Mouse (Mus musculus) layer of hippocampus, adult 18-20 months (tissue): ENCODE measurements at regions not wholly inside any gene's neighbourhood (a gene's known extent, or its start where the extent isn't known, plus 50 kb on each side); places are given as distances from the start of the nearest gene placed in this dataset.
A peak's percentile ranks its signal among the peaks of the same experiment; 100 is the strongest.
"Not testable (repeated sequence)": the region's sequence is repeated elsewhere in the genome, so short reads cannot be mapped to it uniquely, and the experiment has no call there.

Experiments used
- DNase-seq, 2 experiments: peaks; one replicate each; pipeline ENCODE4 v3.0.0; 2022; ENCODE audit warnings: low spot score in 2 of 2

DNA sequence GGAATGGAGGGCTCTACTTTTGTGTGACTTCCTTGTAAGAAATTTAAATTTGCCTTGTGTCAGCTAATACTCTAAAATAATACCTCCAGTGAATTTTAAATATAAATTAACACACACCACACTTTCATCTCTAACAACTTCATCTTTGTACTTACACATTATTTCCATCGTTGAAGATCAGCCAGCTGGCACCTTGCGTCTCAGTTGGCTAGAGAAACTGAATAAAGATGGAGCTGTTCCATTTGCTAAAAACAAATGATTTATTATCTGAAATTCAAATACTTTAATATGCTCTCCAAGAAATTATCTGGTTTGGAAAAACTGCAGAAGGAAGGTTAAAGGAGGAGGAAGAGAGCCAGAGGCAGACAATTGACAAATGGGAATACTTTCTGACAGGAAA is 122.0 kb upstream of the Gm11096 start:
- peak; percentile 6 to 21 for DNase-seq

DNA sequence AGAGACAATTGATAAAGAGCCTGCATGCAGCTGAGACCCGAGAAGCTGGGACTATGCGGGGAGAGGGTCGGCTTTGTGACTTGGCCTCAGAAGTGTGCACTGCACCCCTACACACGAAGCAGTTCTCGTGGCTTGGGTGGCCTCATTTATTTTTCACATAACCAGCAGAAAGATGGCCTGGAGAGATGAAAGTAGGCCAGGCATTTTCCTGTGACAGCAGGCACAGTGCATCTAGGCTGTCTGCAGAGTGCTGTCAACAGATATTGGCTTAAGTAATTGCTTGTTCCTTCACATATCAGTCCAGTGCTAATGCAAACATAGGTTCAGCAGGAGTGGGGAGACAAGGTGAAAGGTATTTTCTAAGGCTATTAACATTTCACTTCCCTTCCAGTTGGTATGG is 124.9 kb upstream of the Gm11096 start:
- DNase-seq: no peak

DNA sequence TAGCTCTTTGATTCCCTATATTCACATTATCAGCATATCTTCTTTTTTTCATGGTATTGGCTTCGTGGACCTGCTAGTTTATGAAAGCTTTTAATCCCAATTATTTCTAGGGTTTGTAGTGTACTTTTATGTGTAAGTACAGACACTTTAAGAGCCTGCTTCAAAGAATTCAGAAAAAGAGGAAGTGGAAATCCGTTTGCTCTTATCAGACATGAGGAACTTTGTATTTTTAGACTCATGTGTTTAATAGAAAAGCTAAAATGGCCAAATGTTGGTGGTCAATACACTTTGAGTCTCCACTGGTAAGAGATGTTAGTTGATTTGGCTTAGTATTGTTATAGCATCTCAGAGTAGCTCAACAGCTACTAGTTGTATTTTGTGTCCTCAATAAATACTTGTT is 135.7 kb upstream of the Gm11096 start:
- DNase-seq: no peak

DNA sequence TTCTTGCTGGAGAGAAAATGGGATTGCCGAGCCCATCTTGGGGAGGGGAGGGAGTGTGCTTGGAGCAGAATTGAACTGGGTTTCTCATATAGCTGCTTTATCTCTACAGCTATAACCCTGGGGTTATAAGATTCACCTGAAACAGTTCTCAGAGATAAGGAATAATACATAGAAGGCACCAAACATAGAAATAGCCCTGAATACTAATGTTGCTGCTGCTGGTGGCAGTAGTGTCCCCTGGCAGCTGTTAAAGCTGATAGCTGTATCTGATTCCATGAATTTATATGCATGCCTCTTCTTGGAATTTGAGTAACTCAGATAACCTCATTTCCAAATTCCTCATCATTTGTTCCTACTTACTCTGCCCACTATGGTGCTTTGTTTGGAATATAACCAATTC is 137.0 kb upstream of the Gm11096 start:
- DNase-seq: no peak

DNA sequence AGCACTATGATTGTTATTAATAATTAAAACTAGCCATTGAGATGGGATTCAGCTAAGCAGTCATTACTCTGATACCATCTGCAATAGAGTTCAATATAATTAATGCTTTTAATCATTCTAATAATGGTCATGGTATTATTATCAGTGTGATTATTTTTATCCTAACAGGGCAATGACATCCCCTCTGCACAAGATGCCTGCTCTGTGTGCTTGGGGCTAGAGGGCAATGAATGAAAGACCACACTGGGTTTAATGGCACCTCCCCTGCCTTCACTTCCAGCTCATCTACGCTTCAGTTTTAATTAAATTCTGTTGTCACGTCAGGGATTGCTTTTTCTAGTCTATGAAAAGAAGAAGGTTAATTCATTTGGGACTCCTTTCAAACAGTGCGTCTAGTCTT is 139.1 kb upstream of the Gm11096 start:
- no peak for DNase-seq

DNA sequence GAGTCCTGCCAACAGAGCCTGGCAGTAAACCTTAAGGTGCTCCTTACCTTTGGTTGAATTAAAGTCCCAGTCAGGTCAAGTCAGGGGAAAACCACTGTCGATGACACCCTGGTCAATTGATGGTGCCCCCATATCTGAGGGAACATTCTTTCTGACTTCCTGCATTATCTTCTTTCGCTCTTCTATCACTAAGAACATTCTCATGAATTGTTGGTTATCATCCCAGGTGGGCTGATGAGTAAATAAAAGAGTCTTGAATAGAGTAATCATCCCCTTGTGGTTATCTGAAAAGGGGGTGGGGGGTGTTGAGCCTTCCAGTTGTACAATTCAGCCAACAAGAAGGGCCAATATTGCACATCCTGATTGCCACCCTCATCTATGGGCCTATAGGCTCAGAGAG is 149.7 kb upstream of the Gm11096 start:
- DNase-seq: no peak

DNA sequence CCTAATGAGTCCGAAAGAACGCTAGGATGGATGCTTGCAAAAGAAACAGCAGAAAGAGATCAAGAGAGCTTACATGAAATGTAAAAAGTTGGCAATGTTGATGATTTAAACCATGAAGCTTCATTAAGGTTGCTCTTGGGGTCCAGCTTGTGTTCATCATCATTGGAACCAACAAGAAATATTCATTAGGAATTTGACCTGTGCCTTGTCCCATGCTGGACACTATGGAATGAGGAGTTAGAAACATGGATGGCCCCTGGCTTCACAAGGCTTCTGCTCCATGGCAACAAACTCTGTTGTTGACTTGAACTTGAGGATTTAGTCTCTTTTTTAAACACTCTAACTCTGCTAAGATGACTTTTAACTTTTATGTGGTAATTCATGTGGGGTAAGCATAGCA is 159.0 kb upstream of the Gm11096 start:
- DNase-seq: no peak

DNA sequence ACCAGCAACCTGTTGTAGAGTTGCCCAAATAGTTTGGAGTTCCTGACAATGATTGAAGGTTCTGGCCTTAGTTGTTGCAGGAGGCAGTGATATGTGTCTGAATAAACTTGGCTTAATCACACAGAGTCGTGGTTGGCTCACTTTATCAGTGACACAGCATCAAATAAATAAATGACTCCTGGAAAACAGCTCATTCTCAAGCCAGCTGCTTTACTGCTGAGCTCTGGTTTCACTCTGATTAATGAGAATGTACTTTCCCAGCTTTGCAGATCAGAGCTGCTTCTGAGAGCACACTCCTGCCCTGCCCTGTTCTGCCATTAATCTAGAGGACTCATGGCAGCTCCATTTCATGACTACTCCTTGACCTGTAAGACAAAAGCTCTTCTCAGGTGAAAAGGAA is 171.3 kb upstream of the Gm11096 start:
- DNase-seq: no peak

DNA sequence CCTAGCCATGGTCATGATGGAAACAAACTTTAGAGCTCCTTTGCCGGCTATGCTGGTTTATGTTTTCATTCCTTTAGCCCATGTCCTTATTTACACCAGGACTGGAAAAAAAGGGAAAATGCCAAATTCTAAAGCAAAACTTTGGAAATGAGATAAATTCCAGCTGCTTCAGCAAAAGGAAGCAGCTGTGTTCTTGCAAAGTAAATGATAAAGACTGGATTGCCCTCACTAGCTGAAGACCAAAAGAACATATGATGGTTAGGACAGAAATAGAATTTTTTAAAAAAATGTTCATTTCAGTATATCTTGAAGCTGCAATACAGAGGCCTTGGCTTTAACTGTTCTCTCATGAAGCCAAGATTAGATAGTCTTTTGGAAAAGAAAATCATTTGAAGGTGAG is 179.6 kb upstream of the Gm11096 start:
- no peak for DNase-seq

DNA sequence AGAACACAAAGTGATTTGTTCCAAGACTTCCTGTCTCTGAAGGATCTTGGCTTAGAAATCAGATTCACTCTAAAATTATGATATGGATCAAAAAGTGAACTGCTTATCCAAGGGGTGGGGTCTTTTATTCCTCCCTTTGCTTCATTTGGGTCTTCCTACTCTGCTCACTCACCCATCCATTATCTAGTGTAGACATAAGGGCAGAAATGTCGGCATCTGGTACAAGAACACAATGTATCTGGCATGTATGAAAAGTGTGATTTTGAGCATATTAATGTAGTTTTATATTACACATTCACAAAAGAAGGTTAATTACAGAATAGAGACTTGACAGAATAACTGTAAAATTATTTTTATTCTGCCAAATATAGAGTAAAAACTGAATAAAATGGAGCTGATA is 181.5 kb upstream of the Gm11096 start:
- peak in 1 of 2 experiments; percentile 67 for DNase-seq

DNA sequence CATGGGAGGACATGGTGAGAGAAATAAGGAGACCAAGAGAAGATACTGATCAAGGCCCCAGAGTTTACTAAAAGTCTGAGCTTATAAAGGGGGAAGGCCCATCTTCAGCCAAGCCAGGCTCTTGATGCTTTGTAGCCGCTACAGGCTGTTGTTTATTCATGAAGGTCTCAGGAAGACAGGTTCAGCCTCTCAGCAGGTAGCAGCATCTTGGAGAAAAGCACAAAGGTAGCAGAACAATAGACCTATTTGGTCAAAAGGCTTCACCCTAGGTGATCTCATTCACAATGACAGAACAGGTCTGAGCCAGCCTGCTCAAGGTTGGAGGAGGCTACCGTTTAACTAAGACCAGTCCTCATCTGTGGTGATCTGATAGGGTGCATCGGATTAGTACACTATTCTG is 185.5 kb upstream of the Gm11096 start:
- no peak for DNase-seq

DNA sequence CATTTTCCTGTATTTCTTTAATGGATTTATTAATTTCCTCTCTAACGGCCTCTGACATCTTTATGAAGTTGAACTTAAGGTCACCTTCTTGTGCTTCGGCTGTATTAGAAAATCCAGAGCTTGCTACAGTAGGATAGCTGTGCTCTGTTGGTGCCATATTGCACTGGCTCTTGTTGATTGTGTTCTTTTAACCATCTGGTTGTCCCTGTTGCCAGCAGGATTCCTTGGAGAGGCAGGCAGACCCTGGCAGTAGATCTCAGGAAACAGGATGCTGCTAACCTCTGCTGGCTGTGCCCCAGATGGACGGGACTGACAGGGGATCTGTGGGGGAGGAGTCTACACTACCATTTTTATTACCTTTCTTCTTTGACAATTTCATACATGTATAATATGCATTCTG is 185.9 kb upstream of the Thumpd2 start:
- DNase-seq: peak; percentile 30 to 60

DNA sequence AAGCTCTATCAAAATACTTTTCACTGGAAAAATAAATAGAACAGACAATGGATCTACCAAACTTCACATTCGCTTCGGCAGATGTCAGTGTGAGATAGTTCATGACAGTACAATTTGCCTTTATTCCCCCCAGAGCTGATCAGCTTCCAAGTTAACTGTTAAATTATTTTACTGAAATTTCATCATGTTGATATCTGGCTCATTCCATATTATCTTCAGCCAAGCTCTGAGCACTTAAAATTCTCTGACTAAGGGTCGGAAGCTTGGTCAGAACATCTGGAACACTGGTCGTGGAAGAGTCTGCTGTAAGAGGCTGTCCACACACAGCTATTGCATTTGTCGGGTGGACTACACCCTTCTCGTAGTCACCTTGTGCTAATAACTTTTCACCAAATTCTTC is 181.3 kb upstream of the Thumpd2 start:
- no peak for DNase-seq

DNA sequence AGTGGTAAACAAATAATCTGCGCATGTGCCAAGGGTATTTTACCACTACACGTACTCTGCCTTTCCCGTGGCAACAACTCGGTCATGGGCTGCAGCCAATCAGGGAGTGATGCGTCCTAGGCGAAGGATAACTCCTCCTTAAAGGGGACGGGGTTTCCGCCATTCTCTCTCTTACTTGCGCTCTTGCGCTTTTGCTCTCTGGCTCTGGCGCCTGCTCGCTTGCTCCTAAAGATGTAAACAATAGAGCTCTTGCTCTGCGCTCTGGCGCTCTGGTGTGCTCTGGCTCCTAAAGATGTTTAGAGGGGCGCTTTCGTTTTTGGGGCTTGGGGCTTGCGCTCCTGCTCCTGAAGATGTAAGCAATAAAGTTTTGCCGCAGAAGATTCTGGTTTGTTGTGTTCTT is 166.9 kb upstream of the Thumpd2 start:
- DNase-seq: not testable (repeated sequence)

DNA sequence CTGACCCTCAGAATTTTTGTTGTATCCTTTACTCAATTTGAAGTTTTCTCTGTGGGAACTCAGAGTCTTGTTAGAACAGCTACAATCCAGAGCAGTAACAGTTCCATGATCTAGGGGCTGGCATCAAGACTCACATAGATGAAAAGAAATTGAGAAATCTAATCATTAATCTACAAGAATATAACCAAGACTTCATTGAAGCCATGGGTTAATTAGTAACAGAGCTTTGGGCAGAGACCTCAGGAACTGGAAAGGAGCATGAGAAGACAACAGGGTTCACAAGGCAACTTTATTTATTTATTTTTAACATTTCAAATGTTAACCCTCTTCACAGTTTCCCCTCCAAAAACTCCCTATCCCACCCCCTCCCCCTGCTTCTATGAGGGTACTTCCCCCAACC is 160.4 kb upstream of the Thumpd2 start:
- no peak for DNase-seq

DNA sequence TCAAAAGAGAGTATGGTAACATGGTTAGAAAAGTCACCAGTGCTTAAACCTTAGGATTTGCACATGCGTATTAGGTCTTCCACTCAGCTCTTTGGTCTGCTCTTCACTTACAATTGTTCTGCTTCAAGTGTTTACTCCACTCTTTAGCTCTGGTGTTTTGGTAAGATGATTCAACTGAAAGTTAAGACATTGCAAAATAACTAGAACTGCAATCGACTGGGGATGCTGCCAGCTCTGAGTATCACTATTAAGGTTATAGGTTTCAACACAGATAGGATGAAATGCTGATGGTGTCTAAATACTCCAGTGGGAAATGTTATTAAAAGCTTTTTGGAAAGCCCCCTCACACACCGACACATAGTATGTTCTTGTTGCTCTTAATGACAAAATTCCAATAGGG is 156.6 kb upstream of the Thumpd2 start:
- no peak for DNase-seq

DNA sequence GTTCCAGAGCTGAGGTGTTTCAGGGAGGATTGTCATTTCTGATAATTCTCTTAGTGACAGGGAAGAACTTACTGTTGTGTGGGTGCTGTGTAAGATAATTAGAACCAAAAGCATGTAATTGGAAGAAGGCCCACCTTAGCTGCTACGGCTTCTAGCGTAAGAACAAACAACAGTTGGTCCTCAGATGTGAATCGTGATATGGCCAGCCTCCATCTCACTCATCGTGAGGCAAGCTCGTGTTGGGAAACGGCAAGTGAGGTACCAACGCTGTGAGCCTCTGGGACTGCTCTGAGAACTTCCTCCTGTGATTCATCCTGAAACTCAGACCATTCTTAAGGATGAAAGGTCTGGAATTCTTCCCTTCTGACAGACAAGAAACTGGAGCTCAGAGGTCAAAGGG is 150.0 kb upstream of the Thumpd2 start:
- peak in 1 of 2 experiments; percentile 28 for DNase-seq

DNA sequence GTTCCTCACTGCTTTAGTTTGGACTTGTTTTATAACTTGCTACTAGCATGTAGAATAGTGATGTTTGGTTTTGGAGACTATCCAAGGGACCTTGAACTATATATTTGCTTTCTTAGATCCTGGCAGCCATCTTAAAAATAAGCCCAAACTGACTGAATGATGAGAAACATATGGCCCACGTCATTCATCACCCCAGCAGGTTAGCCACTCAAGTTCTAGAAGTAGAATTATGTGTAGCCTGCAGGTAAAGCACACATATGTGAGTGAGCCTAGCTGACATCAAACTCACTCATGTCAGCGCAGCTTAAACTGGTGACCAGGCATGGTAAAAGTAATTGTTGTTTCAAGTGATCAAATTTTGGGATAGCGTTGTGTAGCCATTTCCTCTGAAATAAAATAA is 147.2 kb upstream of the Thumpd2 start:
- no peak for DNase-seq

DNA sequence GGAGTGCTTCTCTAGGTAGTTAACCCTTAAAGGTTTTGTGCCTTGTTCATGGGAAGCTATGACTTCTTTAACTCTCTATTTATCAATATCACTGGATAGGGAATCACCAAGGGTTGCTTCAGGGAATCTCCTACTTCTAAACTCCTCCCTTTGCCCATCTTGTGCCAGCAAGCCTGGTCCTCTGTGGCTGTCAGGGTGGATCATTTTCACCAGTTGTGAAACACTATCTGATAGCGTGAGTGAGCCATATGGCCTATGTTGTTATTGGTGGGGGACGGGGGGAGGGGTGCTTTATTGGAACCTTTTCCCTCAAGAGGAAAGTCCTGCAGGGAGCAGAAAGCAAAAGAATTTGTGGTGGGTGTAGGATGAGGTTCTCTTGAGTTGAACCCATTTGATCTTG is 145.5 kb upstream of the Thumpd2 start:
- DNase-seq: no peak

DNA sequence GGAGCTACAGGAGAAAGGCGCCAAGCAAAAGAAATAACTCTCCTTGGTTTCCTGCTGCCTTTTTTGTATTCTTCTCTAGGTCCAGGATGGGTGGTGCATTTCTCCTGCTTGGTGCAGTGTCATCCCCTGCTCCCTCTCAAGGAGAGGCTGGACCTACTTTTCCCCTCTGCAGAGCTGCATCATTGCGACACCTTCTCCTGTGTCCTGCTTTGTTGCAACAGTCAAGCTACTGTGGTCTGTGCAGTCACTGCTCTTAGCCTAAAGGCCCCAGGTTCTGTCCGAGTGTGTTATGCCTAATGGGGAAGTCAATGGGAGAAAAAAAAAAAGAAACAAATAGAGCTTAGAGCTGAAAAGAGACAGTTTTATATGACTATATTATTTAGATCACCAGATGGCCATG is 144.4 kb upstream of the Thumpd2 start:
- DNase-seq: no peak

DNA sequence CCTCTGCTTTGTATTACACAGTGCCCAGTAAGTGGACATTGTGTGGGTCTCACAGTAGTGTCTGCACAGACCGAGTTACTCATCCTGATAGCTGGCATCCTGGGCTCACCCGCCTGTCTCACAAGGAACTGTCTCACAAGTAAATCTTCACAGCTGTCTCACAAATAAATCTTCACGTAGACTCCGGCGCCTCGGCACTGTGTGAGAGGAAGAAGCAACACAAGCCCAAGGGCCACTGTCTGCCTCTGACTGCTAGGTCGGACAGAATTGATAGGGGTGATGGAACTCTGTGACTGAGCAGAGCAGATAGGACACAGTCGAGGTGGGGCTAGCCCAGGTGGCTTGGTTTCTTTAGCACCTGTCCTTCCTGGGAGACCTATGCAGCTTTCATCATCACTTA is 136.2 kb upstream of the Thumpd2 start:
- DNase-seq: no peak

DNA sequence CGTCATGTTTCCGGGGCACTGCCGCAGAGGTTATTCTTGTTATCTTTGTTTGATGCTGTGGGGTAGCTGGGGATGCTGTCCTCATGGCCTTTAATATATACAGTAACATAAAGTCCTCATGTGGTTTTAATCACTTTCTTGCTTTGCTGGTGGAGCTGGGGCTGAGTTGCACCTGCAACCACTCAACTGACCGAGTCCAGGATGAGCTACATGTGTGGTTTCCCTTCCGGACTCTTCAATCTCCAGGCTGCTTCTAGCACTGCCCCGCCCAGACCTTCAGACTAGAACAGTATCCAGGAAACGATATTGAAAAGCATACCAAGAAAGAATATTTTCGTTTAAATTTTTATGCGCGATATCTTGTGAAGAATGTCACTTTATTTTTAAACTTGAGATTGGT is 129.1 kb upstream of the Thumpd2 start:
- no peak for DNase-seq

DNA sequence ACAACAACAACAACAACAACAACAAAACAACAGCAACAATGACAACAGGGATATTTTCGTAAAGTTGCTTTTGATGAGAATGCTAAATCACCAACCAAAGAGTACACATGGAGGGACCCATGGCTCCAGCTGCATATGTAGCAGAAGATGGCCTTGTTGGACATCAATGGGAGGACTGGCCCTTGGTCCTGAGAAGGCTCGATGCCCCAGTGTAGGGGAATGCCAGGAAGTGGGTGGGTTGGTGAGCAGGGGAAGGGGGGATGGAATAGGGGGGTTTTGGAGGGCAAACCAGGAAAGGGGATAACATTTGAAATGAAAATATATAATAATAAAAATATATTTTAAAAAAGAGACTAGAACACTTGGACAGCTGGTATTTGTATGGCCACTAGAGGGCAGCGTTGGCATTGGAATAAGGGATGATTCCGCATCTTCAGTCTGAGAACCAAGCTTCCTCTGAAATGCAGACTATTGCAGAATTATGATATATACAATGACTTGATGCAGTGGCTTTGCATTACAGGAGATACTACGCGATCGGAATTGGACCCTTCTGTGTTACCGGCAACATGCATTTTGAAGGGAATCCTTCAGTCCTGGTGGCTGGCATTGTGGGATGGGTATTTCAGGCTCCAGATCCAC is 128.5 kb upstream of the Thumpd2 start:
- peak; percentile 48 to 84 for DNase-seq

DNA sequence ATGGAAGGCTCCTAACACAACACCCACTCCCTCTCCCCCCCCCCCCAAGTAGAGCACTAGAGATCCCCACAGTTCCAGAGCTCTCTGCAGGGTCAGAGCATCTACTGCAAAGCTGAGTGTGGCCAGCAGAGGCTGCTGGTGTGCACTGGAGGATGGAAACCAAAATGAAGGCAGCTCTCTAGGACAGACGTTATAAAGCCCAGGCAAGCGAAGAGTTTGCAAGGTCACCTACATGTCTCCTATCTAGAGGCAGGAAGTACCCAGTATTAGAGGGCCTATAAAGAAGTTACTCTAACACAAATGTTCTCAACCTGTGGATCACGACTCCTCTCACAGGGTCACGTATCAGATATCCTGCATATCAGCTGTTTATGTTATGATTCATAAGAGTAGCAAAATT is 125.1 kb upstream of the Thumpd2 start:
- peak in 1 of 2 experiments; percentile 57 for DNase-seq
